Mouse (Mus musculus) CH12.LX (cell line): ENCODE measurements around the gene Zfp408.

Experiments
- CTCF ChIP-seq, 2 experiments: IDR thresholded peaks in 1 of 2; conservative IDR thresholded peaks in 1 of 2; 2 replicates each; pipeline ENCODE4 v1.5.1; 2011 to 2012; ENCODE audit warnings: low read depth in 2 of 2, low read length in 2 of 2, improper control_type of control experiment in 1 of 2, inconsistent platforms in 1 of 2, mild to moderate bottlenecking in 1 of 2, moderate library complexity in 1 of 2
- MYC ChIP-seq: IDR thresholded peaks from 2 replicates; pipeline ENCODE4 v1.6.1; 2011; ENCODE audit warnings: low read depth, mild to moderate bottlenecking, improper control_type of control experiment, low read length
- PAX5 ChIP-seq: IDR thresholded peaks from 2 replicates; pipeline ENCODE4 v1.6.1; 2012; ENCODE audit warnings: low read length, inconsistent platforms, mixed read lengths
- POLR2A ChIP-seq: IDR thresholded peaks from 2 replicates; pipeline ENCODE4 v1.6.1; 2011; ENCODE audit warnings: low read depth, mild to moderate bottlenecking, improper control_type of control experiment, low read length
- POLR2AphosphoS2 ChIP-seq: IDR thresholded peaks from 2 replicates; pipeline ENCODE4 v1.6.1; 2011; ENCODE audit warnings: low read depth, low read length, improper control_type of control experiment
- RAD21 ChIP-seq: IDR thresholded peaks from 2 replicates; pipeline ENCODE4 v1.6.1; 2011; ENCODE audit warnings: low read depth, mild to moderate bottlenecking, low read length, improper control_type of control experiment, moderate library complexity

- peak in 1 of 2 experiments; percentile 32; a peak in 2 of 4 replicates for TF ChIP-seq CTCF (conservative IDR thresholded peaks at IDR 0.05 in 1 of 2, IDR thresholded peaks at IDR 0.05 in 1 of 2; ENCODE audit: low read depth in 2 of 2, low read length in 2 of 2)
- no peak for TF ChIP-seq RAD21
- no peak for TF ChIP-seq PAX5
- no peak for TF ChIP-seq POLR2A
- no peak for TF ChIP-seq MYC
- TF ChIP-seq POLR2AphosphoS2: no peak
These were observed 19.9 kb downstream of the Zfp408 start for GRCm38 (mm10) chr2:91629682-91630081.
